Mouse (Mus musculus): ENCODE data around the gene Litaf. TPM values are rescaled to one million over a fixed set of nuclear protein-coding genes. Genes with fewer than 3 reads are reported as not detected.
A peak's percentile ranks its signal among the peaks of the same experiment; 100 is the strongest.

Gene Litaf
- polyA plus RNA-seq, 1 experiment = 115 TPM

DNA sequence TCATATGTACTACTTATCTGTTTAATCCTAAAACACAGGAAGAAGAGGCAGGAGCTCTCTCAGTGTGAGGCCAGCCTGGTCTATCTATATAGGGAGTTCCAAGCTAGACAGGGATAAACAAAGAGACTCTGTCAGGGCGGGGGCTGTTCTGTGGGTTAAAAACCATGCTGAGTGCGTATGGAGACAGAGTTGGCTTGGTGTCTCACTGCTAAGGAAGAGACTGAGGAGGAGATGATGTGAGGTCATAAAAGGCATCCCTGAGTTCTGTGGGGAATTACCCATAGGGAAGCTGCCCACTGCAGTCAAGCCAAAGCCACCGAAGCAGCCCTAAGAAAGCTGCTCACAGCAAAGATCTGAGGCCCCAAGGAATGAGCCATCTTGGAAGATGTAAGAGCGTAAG is 5.3 kb downstream of the Litaf start, which contains the start of gene Snn:
Gene Snn (plus strand): TSS at position 301 of the 400 bp plus-strand sequence.
- Histone ChIP-seq H3K4me3 (ENCODE audit: extremely low read depth, insufficient read depth, insufficient read length) (no peak within 1 kb of the TSS), H3K27ac (ENCODE audit: insufficient read depth, low read length) (peak within 1 kb of the TSS; percentile 29; the same call in 1 of the 2 replicates), H3K4me1 (ENCODE audit: control insufficient read depth, insufficient read depth, insufficient read length) (peaks cover 21% of the 10 kb centered on the region; the same call in 1 of the 2 replicates), H3K36me3 (ENCODE audit: control insufficient read depth, insufficient read depth, low read length) (0 out of 2 replicates have a peak, but pooled peaks cover 1% of the 10 kb centered on the region), H3K27me3 (ENCODE audit: control insufficient read depth, insufficient read depth, low read length) (no peaks in the 10 kb centered on the region)
- TF ChIP-seq CTCF (IDR thresholded peaks at IDR 0.05; ENCODE audit: extremely low read depth, insufficient read depth, insufficient read length, insufficient replicate concordance) (no peak), POLR2A (IDR thresholded peaks at IDR 0.05; ENCODE audit: low read depth, low read length) (no peak)
- WGBS = 86% methylated on average over 4 of the region's 4 CpGs
- DNase-seq (ENCODE audit: low read depth in 1 of 2, low spot score in 2 of 2) = no peak

DNA sequence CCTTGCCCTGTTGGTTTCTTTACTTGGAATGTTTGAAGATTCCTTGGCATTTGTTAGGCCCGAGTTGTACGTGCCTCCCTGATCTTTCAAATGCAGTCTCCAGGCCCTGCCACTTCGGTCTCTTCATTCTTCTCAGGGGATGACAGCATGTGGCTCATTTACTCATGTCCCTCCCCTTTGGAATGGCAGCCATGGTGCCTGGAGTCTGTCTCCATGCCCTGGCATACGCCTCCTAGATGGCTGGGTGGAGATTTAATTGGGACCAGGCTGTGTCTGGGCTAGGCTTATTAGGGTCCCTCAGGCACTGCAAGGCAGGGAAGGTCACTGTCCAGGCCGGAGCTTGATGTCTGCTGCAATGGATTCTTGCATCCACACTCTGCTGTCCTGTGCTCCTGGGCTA is 10.0 kb downstream of the Litaf start:
- Histone ChIP-seq H3K4me1 (ENCODE audit: control insufficient read depth, insufficient read depth, insufficient read length) (peaks cover 11% of the 10 kb centered on the region; the same call in 1 of the 2 replicates), H3K4me3 (ENCODE audit: extremely low read depth, insufficient read depth, insufficient read length) (no peak overlapping the region), H3K27me3 (ENCODE audit: control insufficient read depth, insufficient read depth, low read length) (no peaks in the 10 kb centered on the region), H3K27ac (ENCODE audit: insufficient read depth, low read length) (no peak overlapping the region), H3K36me3 (ENCODE audit: control insufficient read depth, insufficient read depth, low read length) (0 out of 2 replicates have a peak, but pooled peaks cover 1% of the 10 kb centered on the region)
- TF ChIP-seq CTCF (IDR thresholded peaks at IDR 0.05; ENCODE audit: extremely low read depth, insufficient read depth, insufficient read length, insufficient replicate concordance) (no peak), POLR2A (IDR thresholded peaks at IDR 0.05; ENCODE audit: low read depth, low read length) (no peak)
- DNase-seq (ENCODE audit: low read depth in 1 of 2, low spot score in 2 of 2) = no peak
- WGBS = 89% methylated on average over 5 of the region's 5 CpGs

DNA sequence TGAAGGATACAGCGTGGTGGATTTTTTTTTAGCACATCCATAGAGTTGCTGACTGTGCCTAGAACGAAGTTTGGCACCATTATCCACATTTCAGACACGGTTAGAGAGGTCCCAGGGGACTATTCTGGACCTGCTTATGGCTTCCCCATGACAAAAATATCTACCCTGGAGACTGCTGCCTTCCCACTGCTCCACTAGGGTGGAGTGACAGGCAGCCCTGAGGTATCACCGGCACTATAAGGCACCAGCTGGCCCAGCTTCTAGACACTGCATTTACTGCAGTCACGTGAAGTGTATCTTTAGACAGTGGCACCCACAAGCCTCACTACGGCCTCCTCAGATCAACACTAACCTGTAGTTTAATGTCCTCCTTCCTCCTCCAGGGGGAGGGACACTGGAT is 11.1 kb downstream of the Litaf start:
- no peak for TF ChIP-seq CTCF (IDR thresholded peaks at IDR 0.05; ENCODE audit: extremely low read depth, insufficient read depth, insufficient read length, insufficient replicate concordance)
- no peak for TF ChIP-seq POLR2A (IDR thresholded peaks at IDR 0.05; ENCODE audit: low read depth, low read length)
- 55% methylated on average over 6 of the region's 6 CpGs for WGBS
- no peaks in the 10 kb centered on the region for H3K27me3 ChIP-seq (ENCODE audit: control insufficient read depth, insufficient read depth, low read length)
- no peak overlapping the region for H3K4me3 ChIP-seq (ENCODE audit: extremely low read depth, insufficient read depth, insufficient read length)
- H3K4me1 ChIP-seq (ENCODE audit: control insufficient read depth, insufficient read depth, insufficient read length) = peaks cover 11% of the 10 kb centered on the region; the same call in 1 of the 2 replicates
- no peak for DNase-seq (ENCODE audit: low read depth in 1 of 2, low spot score in 2 of 2)
- H3K27ac ChIP-seq (ENCODE audit: insufficient read depth, low read length) = no peak overlapping the region
- 0 out of 2 replicates have a peak, but pooled peaks cover 1% of the 10 kb centered on the region for H3K36me3 ChIP-seq (ENCODE audit: control insufficient read depth, insufficient read depth, low read length)

DNA sequence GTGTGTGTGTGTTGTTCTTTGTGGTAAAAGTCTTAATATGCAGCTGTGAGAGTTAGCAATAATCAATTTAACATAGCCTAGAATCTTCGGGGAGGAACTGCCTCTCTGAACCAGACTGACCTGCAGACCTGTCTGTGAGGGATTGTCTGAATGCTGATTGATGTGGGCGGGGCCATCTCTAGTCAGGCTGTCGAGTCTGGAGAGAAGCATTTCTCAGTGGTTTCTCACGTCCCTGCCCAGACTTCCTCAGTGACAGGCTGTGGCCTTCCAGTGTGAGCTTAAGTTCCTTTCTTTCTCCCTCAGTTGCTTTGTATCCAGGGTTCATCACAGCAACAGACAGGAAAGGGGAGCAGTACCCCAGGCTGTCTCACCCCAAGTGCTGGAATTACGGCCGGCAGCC is 11.5 kb downstream of the Litaf start:
- TF ChIP-seq POLR2A (IDR thresholded peaks at IDR 0.05; ENCODE audit: low read depth, low read length) (no peak), CTCF (IDR thresholded peaks at IDR 0.05; ENCODE audit: extremely low read depth, insufficient read depth, insufficient read length, insufficient replicate concordance) (no peak)
- DNase-seq (ENCODE audit: low read depth in 1 of 2, low spot score in 2 of 2) = no peak
- peaks cover 11% of the 10 kb centered on the region; the same call in 1 of the 2 replicates for H3K4me1 ChIP-seq (ENCODE audit: control insufficient read depth, insufficient read depth, insufficient read length)
- H3K36me3 ChIP-seq (ENCODE audit: control insufficient read depth, insufficient read depth, low read length) = 0 out of 2 replicates have a peak, but pooled peaks cover 1% of the 10 kb centered on the region
- 51% methylated on average over 6 of the region's 6 CpGs for WGBS
- no peaks in the 10 kb centered on the region for H3K27me3 ChIP-seq (ENCODE audit: control insufficient read depth, insufficient read depth, low read length)
- H3K4me3 ChIP-seq (ENCODE audit: extremely low read depth, insufficient read depth, insufficient read length) = no peak overlapping the region
- no peak overlapping the region for H3K27ac ChIP-seq (ENCODE audit: insufficient read depth, low read length)

DNA sequence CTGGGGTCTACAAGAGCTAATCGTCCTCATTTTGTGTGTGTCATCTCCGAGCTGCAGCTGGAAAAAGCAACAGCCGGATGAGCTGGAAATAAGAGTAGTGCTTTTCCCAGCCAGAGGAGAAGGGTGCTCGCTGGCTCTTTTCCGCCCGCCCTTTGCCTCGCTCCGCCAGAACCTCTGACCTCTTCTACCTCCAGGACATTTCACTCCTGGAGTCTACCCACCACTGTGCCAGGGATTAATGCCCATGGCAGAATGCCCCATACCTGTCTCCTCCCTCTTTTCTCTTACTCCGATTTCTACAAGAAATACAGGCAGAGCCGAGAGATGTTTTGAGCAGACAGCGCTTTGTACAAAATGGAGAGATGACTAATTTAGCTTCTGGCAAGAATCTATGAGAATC is 14.8 kb downstream of the Litaf start:
- TF ChIP-seq CTCF (IDR thresholded peaks at IDR 0.05; ENCODE audit: extremely low read depth, insufficient read depth, insufficient read length, insufficient replicate concordance) = no peak
- no peak for TF ChIP-seq POLR2A (IDR thresholded peaks at IDR 0.05; ENCODE audit: low read depth, low read length)
- no peak for DNase-seq (ENCODE audit: low read depth in 1 of 2, low spot score in 2 of 2)
- WGBS = 92% methylated on average over 11 of the region's 11 CpGs
- H3K4me1 ChIP-seq (ENCODE audit: control insufficient read depth, insufficient read depth, insufficient read length) = peaks cover 5% of the 10 kb centered on the region; the same call in 1 of the 2 replicates
- no peak overlapping the region for H3K4me3 ChIP-seq (ENCODE audit: extremely low read depth, insufficient read depth, insufficient read length)
- peaks cover 5% of the 10 kb centered on the region for H3K36me3 ChIP-seq (ENCODE audit: control insufficient read depth, insufficient read depth, low read length)
- no peak overlapping the region for H3K27ac ChIP-seq (ENCODE audit: insufficient read depth, low read length)
- H3K27me3 ChIP-seq (ENCODE audit: control insufficient read depth, insufficient read depth, low read length) = no peaks in the 10 kb centered on the region

DNA sequence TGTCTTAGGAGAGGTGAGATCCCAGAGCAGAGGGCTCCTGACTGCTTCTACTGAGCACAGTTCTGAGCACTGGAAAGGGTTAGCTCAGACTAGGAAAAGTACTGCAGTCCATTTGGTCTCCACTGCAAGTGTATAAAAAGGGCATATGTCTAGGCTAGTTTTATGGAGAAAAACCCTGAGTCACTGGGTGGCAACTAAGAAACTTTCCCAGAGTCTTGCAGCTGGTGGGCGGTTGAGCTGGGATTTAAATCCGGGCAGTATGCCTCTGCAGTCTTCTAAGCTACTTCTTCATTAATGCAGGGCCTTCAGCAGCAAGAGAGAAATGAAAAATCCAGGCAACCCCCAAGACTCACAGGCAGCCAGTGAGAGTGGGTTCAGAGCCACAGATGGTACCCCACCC is 15.7 kb downstream of the Litaf start:
- DNase-seq (ENCODE audit: low read depth in 1 of 2, low spot score in 2 of 2) = no peak
- H3K4me3 ChIP-seq (ENCODE audit: extremely low read depth, insufficient read depth, insufficient read length) = no peak overlapping the region
- no peak overlapping the region for H3K27ac ChIP-seq (ENCODE audit: insufficient read depth, low read length)
- peaks cover 5% of the 10 kb centered on the region for H3K36me3 ChIP-seq (ENCODE audit: control insufficient read depth, insufficient read depth, low read length)
- no peaks in the 10 kb centered on the region for H3K27me3 ChIP-seq (ENCODE audit: control insufficient read depth, insufficient read depth, low read length)
- WGBS = 84% methylated on average over 2 of the region's 2 CpGs
- peaks cover 4% of the 10 kb centered on the region; the same call in 1 of the 2 replicates for H3K4me1 ChIP-seq (ENCODE audit: control insufficient read depth, insufficient read depth, insufficient read length)
- no peak for TF ChIP-seq POLR2A (IDR thresholded peaks at IDR 0.05; ENCODE audit: low read depth, low read length)
- TF ChIP-seq CTCF (IDR thresholded peaks at IDR 0.05; ENCODE audit: extremely low read depth, insufficient read depth, insufficient read length, insufficient replicate concordance) = no peak

DNA sequence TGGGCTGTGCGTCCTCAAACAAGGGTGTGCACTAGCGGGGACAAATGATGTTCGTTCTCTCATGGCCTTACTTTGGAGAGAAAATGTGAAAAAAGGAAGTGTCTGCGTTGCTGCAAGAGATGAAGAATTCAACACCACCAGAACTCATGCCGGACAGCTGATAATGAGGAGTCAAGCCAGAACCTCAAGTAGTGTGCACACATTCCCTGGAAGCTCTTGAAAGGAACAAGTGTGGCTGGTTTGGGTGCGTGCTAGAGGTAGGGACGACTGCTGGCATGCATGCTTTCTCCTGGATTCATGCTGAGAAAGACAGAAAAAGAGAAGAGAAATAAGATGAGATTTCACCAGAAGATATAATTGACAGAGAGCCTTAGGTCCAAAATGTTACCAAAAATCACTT is 18.8 kb downstream of the Litaf start:
- Histone ChIP-seq H3K27ac (ENCODE audit: insufficient read depth, low read length) (no peak overlapping the region), H3K27me3 (ENCODE audit: control insufficient read depth, insufficient read depth, low read length) (no peaks in the 10 kb centered on the region), H3K4me3 (ENCODE audit: extremely low read depth, insufficient read depth, insufficient read length) (no peak overlapping the region), H3K36me3 (ENCODE audit: control insufficient read depth, insufficient read depth, low read length) (peaks cover 5% of the 10 kb centered on the region), H3K4me1 (ENCODE audit: control insufficient read depth, insufficient read depth, insufficient read length) (no peaks in the 10 kb centered on the region; the same call in 1 of the 2 replicates)
- no peak for TF ChIP-seq POLR2A (IDR thresholded peaks at IDR 0.05; ENCODE audit: low read depth, low read length)
- no peak for TF ChIP-seq CTCF (IDR thresholded peaks at IDR 0.05; ENCODE audit: extremely low read depth, insufficient read depth, insufficient read length, insufficient replicate concordance)
- no peak for DNase-seq (ENCODE audit: low read depth in 1 of 2, low spot score in 2 of 2)
- WGBS = 64% methylated on average over 7 of the region's 7 CpGs
